Mouse (Mus musculus) Muller cell, postnatal 12 days (primary cell): ENCODE data around the gene Enpp5.

Experiments used
- DNase-seq: peaks from one replicate; pipeline ENCODE4 v3.0.0-alpha.2; 2015; ENCODE audit errors: inconsistent ontology term

Enpp5 gene

DNA sequence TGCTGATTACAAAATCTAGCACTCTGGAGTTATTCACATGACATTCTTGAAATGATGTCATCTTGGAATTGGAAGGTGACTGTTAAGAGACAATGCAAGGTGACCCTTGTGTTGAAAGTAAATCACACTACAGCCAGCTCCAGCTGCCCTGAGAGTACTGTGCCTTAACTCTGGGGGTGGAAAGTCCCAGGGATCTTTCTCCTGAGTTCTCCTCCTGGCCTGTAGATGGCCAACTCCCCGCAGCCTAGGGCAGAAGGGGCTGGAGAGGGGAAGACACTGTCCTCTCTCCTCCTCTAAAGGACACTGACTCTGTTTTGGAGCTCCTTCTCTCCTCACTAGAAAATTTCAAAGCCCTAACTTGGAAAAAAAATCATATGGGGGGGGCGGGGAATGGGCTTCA is 12.9 kb downstream of the Enpp5 start:
- DNase-seq, result no peak

DNA sequence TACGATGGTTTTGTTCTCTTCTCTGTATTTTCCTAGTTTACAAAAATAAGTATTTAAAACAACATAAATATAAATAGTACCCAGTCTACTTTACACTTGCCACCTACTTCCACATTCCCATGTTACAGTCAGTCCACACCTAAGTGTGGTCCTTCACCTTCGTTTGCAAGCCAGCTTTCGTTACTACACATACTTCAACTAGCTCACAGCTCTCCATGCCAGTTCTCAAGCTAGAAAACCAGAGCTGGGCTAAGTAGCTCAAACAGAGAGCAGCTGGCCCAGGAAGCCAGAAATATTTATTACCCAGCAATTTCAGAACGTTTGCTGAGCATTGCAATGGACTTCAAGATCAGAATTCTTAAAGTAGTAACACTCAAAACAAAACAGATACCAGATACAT is 21.9 kb downstream of the Enpp5 start:
- DNase-seq, result no peak

DNA sequence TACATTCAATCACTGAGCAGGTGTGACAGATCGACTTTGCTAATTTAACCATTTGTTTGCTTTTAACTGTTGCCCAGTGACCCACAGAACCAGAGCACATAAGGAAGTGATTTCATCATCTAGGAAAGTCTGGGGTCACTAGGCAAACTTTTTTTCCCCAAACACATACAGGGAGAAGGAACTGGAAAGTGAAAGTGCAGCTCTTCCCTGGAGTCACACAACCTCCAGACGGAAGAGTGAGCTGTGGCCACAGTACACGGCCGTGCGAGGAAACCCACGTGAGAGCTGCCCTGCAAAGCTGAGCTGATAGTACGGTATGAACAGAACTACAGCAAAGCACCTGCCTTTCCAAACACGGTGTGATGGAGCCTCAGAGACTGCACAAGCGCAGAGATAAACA is 22.3 kb downstream of the Enpp5 start:
- no peak for DNase-seq

DNA sequence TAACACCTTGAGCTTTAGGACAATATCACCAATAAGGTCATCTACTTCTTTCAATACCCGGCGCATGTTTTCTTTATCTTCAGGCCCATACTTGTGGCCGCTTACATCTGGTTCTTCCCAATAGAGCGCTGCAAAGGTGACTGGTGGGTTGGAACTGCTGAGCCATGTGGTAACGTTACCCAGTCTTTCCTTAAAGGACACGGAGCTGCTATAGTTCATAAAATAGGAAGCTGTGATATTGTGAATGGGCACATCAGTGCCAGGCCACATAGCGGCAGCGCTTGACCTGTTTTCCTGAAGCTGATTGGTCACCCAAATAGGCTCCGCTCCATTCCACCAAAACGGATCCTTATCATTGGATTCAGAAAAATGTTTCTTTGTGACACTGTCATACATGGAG is 23.3 kb downstream of the Enpp5 start:
- no peak for DNase-seq

DNA sequence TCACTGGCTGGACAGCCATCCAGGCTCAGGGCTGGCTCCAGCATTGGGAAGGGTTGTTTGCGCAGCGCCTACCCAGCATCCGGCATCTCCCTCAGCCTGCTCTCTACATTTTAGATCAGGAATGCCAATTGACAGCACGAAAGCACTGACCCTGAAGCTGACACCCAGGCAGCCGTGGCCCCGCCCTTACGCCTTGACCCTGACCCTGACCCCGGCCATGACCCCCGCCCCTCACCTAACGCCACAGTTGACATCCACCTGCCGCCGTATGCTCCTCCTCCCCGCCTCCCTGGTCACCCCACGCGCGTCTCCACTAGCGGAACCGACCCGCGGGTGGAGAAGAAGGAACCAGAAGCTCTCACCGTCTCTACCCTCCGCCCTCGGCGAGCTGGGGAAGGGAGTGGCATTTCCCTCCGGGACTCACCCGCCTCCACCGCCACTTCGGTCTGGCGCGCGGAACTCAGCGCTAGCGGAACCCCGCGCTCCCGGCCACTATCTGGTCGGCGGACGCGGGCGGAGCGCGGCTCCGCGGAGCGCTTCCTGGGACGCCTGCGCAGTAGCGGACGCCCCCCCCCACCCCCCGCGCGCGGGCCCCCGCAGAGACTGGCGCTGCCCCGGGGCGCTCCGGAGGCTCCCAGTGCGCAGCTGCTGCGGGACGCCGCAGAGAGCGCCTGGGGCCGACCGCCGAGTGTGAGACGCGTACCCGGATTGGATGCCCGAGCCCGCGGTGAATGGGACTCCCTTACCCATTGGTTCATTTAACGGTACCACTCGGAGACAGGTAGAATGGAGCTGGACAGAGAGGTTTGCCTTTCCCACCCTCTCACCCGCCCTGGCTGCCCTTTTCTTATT is 26.9 kb downstream of the Enpp5 start, which contains the start of gene Enpp4:
Enpp4 (minus strand) TSS at position 523 of the 852 bp plus-strand sequence.
- peak; percentile 91 for DNase-seq

DNA sequence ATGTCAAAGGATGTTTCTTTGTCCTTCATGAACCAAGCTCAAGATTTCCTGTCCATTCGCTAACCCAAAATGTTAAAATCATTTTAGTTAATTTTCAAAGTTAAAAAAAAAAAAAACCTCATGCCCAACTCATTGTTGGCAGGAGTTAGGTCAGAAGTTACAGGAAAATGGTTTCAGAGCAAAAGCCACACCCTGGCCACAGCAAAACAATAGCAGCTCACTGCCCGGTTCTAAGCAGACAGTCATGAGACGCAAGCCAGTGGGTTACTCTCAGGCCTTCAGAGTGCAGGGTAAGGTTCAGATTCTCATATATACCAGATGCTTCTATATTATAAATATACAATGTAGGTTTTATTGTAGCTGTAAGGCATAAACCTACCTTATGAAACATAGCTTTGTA is 29.7 kb downstream of the Enpp5 start:
- no peak for DNase-seq

DNA sequence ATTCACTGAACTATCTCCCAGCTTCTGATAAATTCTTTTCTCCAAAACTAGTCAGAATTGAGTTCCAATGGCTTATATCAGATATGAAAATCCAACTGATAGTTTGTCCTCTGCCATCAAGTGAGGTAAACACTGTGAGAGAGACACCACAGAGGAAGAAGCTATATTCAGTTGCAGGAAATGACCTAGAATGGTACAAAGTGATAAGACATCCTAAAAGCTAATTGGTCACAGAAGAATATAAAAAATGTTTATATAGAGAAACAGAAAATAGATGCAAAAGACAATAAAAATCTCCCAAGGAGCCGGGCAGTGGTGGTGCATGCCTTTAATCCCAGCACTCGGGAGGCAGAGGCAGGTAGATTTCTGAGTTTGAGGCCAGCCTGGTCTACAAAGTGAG is 38.0 kb downstream of the Enpp5 start:
- DNase-seq, result no peak

DNA sequence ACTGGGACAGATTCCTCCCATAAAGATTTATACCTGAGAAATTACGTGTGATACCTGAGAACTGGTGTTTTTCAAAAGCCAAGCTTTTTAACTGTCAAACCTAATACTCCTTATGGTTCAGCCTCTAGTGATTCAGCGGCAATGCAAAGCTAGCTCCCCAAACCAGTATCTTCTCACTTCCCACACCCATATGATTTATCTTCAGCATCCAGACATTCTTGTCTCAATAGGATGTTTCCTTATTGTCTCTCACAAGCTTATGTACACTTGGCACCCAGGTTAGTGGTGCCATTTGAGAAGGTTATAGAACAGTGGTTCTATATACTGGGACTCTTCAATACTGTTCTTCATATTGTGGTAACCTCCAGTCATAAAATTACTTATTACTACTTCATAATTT is 39.1 kb downstream of the Enpp5 start:
- no peak for DNase-seq

DNA sequence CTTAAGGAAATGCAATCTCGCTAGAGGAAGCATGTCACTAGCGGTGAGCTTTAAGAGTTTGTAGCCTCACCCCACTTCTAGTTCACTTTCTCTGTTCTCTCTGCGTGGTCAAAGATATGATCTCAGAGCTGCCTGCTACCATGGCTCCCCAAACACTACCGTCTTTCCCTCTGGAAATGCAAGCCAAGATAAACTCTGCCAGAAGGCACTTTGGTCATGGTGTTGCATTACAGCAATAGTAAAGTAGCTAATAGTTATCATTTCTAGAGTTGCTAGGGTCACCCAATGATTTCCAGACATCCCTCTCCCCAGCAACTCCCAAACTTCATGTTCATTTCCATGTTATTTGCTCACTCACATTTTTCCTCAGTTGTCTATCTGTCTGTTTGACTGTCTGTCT is 39.6 kb downstream of the Enpp5 start:
- DNase-seq, result no peak

DNA sequence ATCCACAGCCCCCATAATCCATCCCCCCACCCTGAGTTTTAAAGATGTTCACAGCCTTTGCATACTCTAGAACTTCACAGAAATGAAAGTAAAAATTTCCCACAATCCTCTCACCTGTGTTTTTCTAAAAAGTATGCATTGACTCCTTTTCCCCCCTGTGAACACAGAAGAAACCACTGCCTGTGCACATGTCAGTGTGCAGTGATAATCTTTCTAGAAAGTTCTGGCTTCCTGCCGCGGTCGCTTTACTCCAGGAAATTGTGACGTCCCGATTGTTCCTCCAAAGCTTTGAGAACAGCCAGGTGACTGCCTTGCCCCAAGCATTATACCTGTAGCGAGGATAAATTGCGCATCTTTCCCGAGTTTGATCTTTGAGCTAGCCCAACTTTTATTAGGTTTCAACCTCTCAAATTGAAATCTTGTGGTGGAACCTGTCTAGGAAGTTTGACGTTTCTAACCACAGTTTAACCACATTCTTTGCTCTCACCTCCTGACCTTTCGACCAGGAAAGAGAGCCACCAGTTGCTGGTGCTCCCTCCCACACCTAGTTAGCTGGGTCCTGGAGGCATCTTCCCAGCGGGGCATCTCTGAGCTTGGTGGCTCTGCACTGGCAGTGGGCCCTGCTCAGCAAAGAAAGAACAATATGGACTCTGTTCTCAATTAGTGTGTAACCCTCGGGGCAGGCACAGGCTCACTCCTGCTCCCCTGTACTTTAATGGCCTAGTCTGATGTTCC is 42.9 kb downstream of the Enpp5 start:
- peak; percentile 73 for DNase-seq

DNA sequence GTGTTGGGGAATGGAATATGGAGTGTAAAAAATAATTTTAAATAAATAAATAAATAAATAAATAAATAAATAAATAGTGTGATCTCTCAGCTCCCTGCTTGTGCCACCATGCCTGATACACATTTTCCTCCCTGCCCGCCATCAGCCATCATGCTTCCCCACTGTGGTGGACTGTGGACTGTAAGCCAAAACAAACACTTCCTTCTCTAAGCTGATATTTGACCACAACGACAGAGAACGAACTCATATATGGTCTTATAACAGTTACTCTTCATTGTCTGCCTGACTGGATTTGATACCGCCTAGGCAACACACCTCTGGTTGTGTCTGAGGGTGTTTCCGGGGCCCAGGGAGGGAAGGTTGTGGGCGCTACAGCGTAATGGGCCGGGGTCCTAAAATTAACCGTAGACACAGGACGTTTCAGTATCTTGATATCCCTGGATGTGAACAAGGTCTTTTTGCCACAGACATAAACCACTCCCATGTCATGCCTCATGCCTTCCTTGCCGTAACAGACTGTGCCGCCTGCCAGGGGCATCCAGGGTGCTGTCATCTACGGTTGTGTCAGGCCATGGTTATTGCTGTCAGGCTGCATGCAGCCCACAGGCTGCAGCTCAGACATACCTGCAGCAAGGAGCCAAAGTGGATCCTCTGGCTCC is 50.6 kb downstream of the Enpp5 start:
- DNase-seq, result no peak

DNA sequence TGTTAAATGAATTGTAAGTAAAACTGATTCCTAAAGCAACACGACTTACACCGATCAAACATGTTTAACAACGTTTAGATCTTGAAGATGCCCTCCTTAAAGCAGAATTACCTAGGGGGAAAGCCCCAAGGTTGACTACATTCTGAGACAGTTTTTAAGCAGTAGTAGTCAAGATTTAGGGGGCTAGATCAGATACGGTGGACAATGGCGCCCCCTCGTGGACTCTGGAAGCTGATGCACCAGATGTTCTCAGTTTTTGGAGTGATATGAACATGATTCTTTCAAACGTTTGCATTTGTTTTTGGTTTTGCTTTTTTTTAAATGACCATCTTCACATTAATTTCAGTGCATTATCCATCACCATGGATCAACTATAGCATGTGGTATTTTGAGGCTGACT is 51.8 kb downstream of the Enpp5 start:
- peak; percentile 57 for DNase-seq

DNA sequence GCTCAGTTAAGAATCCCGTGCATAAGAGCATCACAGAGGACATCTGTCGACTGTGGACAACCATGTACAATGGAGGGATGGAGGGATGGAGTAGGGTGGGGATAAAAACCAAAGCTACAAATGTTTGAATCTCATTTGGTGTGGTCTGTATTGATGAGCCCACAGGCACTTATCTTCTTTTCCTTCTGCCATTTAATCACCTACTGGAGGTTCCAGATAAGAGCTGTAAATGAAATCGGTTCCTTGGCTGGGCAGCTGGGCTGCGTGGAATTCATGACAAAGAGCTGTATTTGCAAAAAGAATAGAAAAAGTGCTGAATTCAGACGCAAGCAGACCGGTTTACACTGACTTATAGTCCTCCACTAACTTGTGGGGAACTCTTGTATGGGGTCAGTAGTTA is 55.5 kb downstream of the Enpp5 start:
- DNase-seq, result no peak

DNA sequence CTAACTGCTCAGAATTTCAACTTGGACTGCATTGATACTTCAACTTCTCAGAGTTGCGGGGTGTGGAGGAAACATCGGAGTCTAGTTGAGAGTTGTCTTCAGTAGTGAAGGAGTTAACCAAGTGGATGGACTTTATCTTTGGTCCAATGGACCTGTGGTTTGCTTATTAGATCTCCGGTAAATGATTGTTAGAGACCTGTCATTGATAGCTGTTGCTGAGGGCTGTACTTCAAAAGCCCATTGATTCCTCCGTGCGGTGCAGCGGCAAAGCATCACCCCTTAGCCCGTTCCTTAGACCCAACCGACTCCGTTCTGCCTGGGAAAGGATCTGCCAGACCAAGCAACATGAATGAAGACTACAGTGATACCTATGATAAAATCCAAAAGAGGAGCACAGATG is 55.9 kb downstream of the Enpp5 start:
- DNase-seq, result no peak

DNA sequence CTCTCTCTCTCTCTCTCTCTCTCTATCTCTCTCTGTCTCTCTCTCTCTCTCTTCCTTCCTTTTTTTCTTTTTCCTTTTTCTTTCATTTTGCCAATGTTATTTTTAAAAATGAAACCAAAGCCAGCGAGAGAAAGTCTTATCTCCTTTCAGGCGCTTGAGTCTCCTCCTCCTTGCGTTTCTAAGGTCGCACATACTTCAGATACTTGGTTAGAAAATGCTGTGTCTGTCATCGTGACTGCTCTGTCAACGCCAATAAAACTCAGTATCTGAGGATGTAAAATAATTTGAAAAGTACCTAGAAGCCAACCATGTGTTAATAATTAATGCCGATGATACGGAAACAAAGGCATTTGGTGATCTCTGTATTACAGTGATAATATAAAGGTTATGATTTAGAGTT is 57.4 kb downstream of the Enpp5 start:
- no peak for DNase-seq
